Mouse (Mus musculus) CH12.LX (cell line): ENCODE data around the gene Ndufa4l2. TPM values are rescaled to one million over a fixed set of nuclear protein-coding genes. Genes with fewer than 3 reads are reported as not detected.

Source experiments
- DNase-seq: peaks from one replicate; pipeline ENCODE4 v3.0.0-alpha.2; 2013; ENCODE audit errors: extremely low read depth
- H3K27ac ChIP-seq: 2 replicates; pipeline ENCODE4 v1.5.1; 2012; ENCODE audit warnings: low read depth, mild to moderate bottlenecking, control low read depth, moderate library complexity; ENCODE audit not compliant: insufficient read depth
- H3K27me3 ChIP-seq: replicated peaks from 2 replicates; pipeline ENCODE3; 2012; ENCODE audit warnings: inconsistent platforms
- H3K36me3 ChIP-seq, 2 experiments: replicated peaks in 1 of 2; 2 replicates each; pipeline versions ENCODE3 to v1.6.1; 2012; ENCODE audit warnings: inconsistent platforms in 1 of 2, low read length in 1 of 2, mild to moderate bottlenecking in 1 of 2, mixed read lengths in 1 of 2, moderate library complexity in 1 of 2; ENCODE audit not compliant: control insufficient read depth in 1 of 2, insufficient read depth in 1 of 2
- H3K4me1 ChIP-seq, 2 experiments: 2 replicates each; pipeline ENCODE4 v1.6.1; 2012; ENCODE audit warnings: inconsistent platforms in 1 of 2, moderate library complexity in 1 of 2; ENCODE audit not compliant: insufficient read depth in 2 of 2, control insufficient read depth in 1 of 2
- H3K4me2 ChIP-seq: 2 replicates; pipeline ENCODE4 v1.6.1; 2012; ENCODE audit warnings: low read depth, mild to moderate bottlenecking, control low read depth; ENCODE audit not compliant: poor library complexity, insufficient read depth, severe bottlenecking
- H3K4me3 ChIP-seq, 3 experiments: fragments of 150-350 bp in 1 of 3; sonication (generic) in 1 of 3; replicated peaks in 1 of 3; 2 replicates each; pipeline versions ENCODE3 to v1.5.1; 2011 to 2012; ENCODE audit warnings: low read depth in 2 of 3, low read length in 2 of 3, mild to moderate bottlenecking in 2 of 3, moderate library complexity in 2 of 3, control low read depth in 1 of 3, improper control_type of control experiment in 1 of 3, inconsistent platforms in 1 of 3, mixed read lengths in 1 of 3; ENCODE audit not compliant: poor library complexity in 1 of 3
- H3K79me2 ChIP-seq: replicated peaks from 2 replicates; pipeline ENCODE4 v1.6.1; 2012; ENCODE audit warnings: mild to moderate bottlenecking, moderate library complexity; ENCODE audit not compliant: control insufficient read depth, poor library complexity, insufficient read depth, severe bottlenecking; ENCODE audit errors: extremely low read depth
- H3K9ac ChIP-seq: 2 replicates; pipeline ENCODE4 v1.6.1; 2012; ENCODE audit warnings: low read depth, mild to moderate bottlenecking, control low read depth, moderate library complexity; ENCODE audit not compliant: insufficient read depth
- H3K9me3 ChIP-seq: replicated peaks from 2 replicates; pipeline ENCODE3; 2012; ENCODE audit warnings: low read length, inconsistent platforms, mixed read lengths
- BHLHE40 ChIP-seq: IDR thresholded peaks from 2 replicates; pipeline ENCODE4 v1.6.1; 2011; ENCODE audit warnings: mild to moderate bottlenecking, low read depth, low read length, improper control_type of control experiment
- CHD1 ChIP-seq: IDR thresholded peaks from 2 replicates; pipeline ENCODE4 v1.6.1; 2012; ENCODE audit warnings: low read depth, low read length, improper control_type of control experiment, inconsistent platforms
- CHD2 ChIP-seq: IDR thresholded peaks from 2 replicates; pipeline ENCODE4 v1.6.1; 2011; ENCODE audit warnings: low read length, improper control_type of control experiment
- CTCF ChIP-seq, 2 experiments: IDR thresholded peaks in 1 of 2; conservative IDR thresholded peaks in 1 of 2; 2 replicates each; pipeline ENCODE4 v1.5.1; 2011 to 2012; ENCODE audit warnings: low read depth in 2 of 2, low read length in 2 of 2, improper control_type of control experiment in 1 of 2, inconsistent platforms in 1 of 2, mild to moderate bottlenecking in 1 of 2, moderate library complexity in 1 of 2
- E2F4 ChIP-seq: IDR thresholded peaks from 2 replicates; pipeline ENCODE4 v1.6.1; 2011; ENCODE audit warnings: low read depth, low read length, improper control_type of control experiment; ENCODE audit not compliant: insufficient replicate concordance
- ELF1 ChIP-seq: IDR thresholded peaks from 2 replicates; pipeline ENCODE4 v1.6.1; 2014; ENCODE audit warnings: low read depth, mild to moderate bottlenecking, inconsistent platforms, low read length, improper control_type of control experiment
- ETS1 ChIP-seq: conservative IDR thresholded peaks from 2 replicates; pipeline ENCODE4 v1.6.1; 2012; ENCODE audit warnings: low read depth, mild to moderate bottlenecking, inconsistent platforms, low read length, improper control_type of control experiment, moderate library complexity
- HCFC1 ChIP-seq: IDR thresholded peaks from 2 replicates; pipeline ENCODE4 v1.6.1; 2012; ENCODE audit warnings: low read depth, mild to moderate bottlenecking, inconsistent platforms, low read length, improper control_type of control experiment
- IRF4 ChIP-seq: IDR thresholded peaks from 2 replicates; pipeline ENCODE4 v1.6.1; 2014; ENCODE audit warnings: low read depth, mild to moderate bottlenecking, inconsistent platforms, low read length, improper control_type of control experiment
- JUN ChIP-seq: IDR thresholded peaks from 2 replicates; pipeline ENCODE4 v1.6.1; 2011; ENCODE audit warnings: low read depth, mild to moderate bottlenecking, low read length, improper control_type of control experiment, moderate library complexity; ENCODE audit not compliant: insufficient read depth
- JUND ChIP-seq: conservative IDR thresholded peaks from 2 replicates; pipeline ENCODE4 v1.6.1; 2011; ENCODE audit warnings: low read depth, low read length, improper control_type of control experiment
- KAT2A ChIP-seq: IDR thresholded peaks from 2 replicates; pipeline ENCODE4 v1.6.1; 2012; ENCODE audit warnings: low read length, improper control_type of control experiment, inconsistent platforms; ENCODE audit not compliant: insufficient replicate concordance
- MAFK ChIP-seq: IDR thresholded peaks from 2 replicates; pipeline ENCODE4 v1.6.1; 2011; ENCODE audit warnings: low read length, improper control_type of control experiment; ENCODE audit not compliant: insufficient replicate concordance
- MAZ ChIP-seq: IDR thresholded peaks from 2 replicates; pipeline ENCODE4 v1.6.1; 2012; ENCODE audit warnings: low read depth, mild to moderate bottlenecking, inconsistent platforms, low read length, improper control_type of control experiment, moderate library complexity
- MXI1 ChIP-seq: IDR thresholded peaks from 2 replicates; pipeline ENCODE4 v1.6.1; 2011; ENCODE audit warnings: mild to moderate bottlenecking, low read depth, low read length, improper control_type of control experiment
- NELFE ChIP-seq: IDR thresholded peaks from 2 replicates; pipeline ENCODE4 v1.6.1; 2011; ENCODE audit warnings: low read depth, low read length, improper control_type of control experiment
- PAX5 ChIP-seq: IDR thresholded peaks from 2 replicates; pipeline ENCODE4 v1.6.1; 2012; ENCODE audit warnings: low read length, inconsistent platforms, mixed read lengths
- POLR2A ChIP-seq: IDR thresholded peaks from 2 replicates; pipeline ENCODE4 v1.6.1; 2011; ENCODE audit warnings: low read depth, mild to moderate bottlenecking, improper control_type of control experiment, low read length
- POLR2AphosphoS2 ChIP-seq: IDR thresholded peaks from 2 replicates; pipeline ENCODE4 v1.6.1; 2011; ENCODE audit warnings: low read depth, low read length, improper control_type of control experiment
- RAD21 ChIP-seq: IDR thresholded peaks from 2 replicates; pipeline ENCODE4 v1.6.1; 2011; ENCODE audit warnings: low read depth, mild to moderate bottlenecking, low read length, improper control_type of control experiment, moderate library complexity
- RCOR1 ChIP-seq: conservative IDR thresholded peaks from 2 replicates; pipeline ENCODE4 v1.6.1; 2012; ENCODE audit warnings: low read depth, mild to moderate bottlenecking, inconsistent platforms, low read length, improper control_type of control experiment
- SMC3 ChIP-seq: IDR thresholded peaks from 2 replicates; pipeline ENCODE4 v1.6.1; 2011; ENCODE audit warnings: low read depth, low read length, improper control_type of control experiment
- TBP ChIP-seq: conservative IDR thresholded peaks from 2 replicates; pipeline ENCODE4 v1.6.1; 2011; ENCODE audit warnings: low read depth, low read length, improper control_type of control experiment
- UBTF ChIP-seq: IDR thresholded peaks from 2 replicates; pipeline ENCODE4 v1.6.1; 2012; ENCODE audit warnings: low read depth, mild to moderate bottlenecking, inconsistent platforms, low read length, improper control_type of control experiment, moderate library complexity
- USF1 ChIP-seq: IDR thresholded peaks from 2 replicates; pipeline ENCODE4 v1.6.1; 2014; ENCODE audit warnings: low read depth, mild to moderate bottlenecking, inconsistent platforms, low read length, improper control_type of control experiment
- USF2 ChIP-seq: conservative IDR thresholded peaks from 2 replicates; pipeline ENCODE4 v1.6.1; 2011; ENCODE audit warnings: low read depth, low read length, improper control_type of control experiment
- ZC3H11A ChIP-seq: IDR thresholded peaks from 2 replicates; pipeline ENCODE4 v1.6.1; 2012; ENCODE audit warnings: low read depth, mild to moderate bottlenecking, inconsistent platforms, low read length, improper control_type of control experiment
- ZMIZ1 ChIP-seq: IDR thresholded peaks from 2 replicates; pipeline ENCODE4 v1.6.1; 2012; ENCODE audit warnings: low read depth, mild to moderate bottlenecking, inconsistent platforms, low read length, improper control_type of control experiment
- ZNF384 ChIP-seq: IDR thresholded peaks from 2 replicates; pipeline ENCODE4 v1.6.1; 2012; ENCODE audit warnings: low read depth, low read length, improper control_type of control experiment, inconsistent platforms
- dilution Hi-C: fragments of 300-500 bp; cut with MboI; formaldehyde crosslinking; loops from 2 replicates; pipeline ENCODE4 v1.14.3; 2020; ENCODE audit warnings: low sequenced_read_pairs; ENCODE audit not compliant: extremely low pct_unique_long_range_greater_than_20kb, extremely low pct_ligation_motif_present
- in situ Hi-C: fragments of 300-500 bp; cut with MboI; formaldehyde crosslinking; loops from 3 replicates; pipeline ENCODE4 v1.14.3; 2019; ENCODE audit warnings: low sequenced_read_pairs, low pct_ligation_motif_present, low pct_unique_long_range_greater_than_20kb, mixed read lengths
- polyA plus RNA-seq: library from polyadenylated mRNA; unstranded; fragments of >175 nt; gene quantifications from 2 replicates; pipeline ENCODE4 v1.2.1, GENCODE M21; 2012; ENCODE audit warnings: low read depth; ENCODE audit not compliant: insufficient read length
- total RNA-seq, 2 experiments: library from RNA; depleted of rRNA; stranded (reverse); fragments of 300-350 nt in 1 of 2; fragments of >200 nt in 1 of 2; gene quantifications; 2 replicates each; pipeline ENCODE4 v1.2.3; 2012 to 2014

Ndufa4l2 gene
- total and polyA plus RNA-seq, 3 experiments: 0.47 TPM; not detected in 2

- peak overlapping the region in 2 of 3 experiments; percentile 59 to 67 for H3K4me3 ChIP-seq
- H3K4me2 ChIP-seq: peak overlapping the region; percentile 86
- peaks cover 17% of the 10 kb centered on the region for H3K27me3 ChIP-seq
- peak; percentile 18 for DNase-seq
- peak overlapping the region; percentile 88 for H3K27ac ChIP-seq
- H3K36me3 ChIP-seq: peaks cover 0 to 10% of the 10 kb centered on the region in 2 experiments
- H3K9me3 ChIP-seq: no peaks in the 10 kb centered on the region
- no peaks in the 10 kb centered on the region for H3K79me2 ChIP-seq
- TF ChIP-seq POLR2AphosphoS2 (no peak), ETS1 (no peak), PAX5 (no peak), JUN (no peak), POLR2A (no peak), ZNF384 (no peak), CTCF (conservative IDR thresholded peaks at IDR 0.05 in 1 of 2, IDR thresholded peaks at IDR 0.05 in 1 of 2; ENCODE audit: low read depth in 2 of 2, low read length in 2 of 2) (no peak), IRF4 (no peak), RAD21 (no peak), ZMIZ1 (no peak), ZC3H11A (no peak), E2F4 (no peak), HCFC1 (no peak), USF2 (no peak), RCOR1 (no peak), USF1 (no peak), JUND (no peak), CHD1 (no peak), MAFK (no peak), NELFE (no peak)
- in situ Hi-C loops (no loop called here), dilution Hi-C loops (no loop called here)
- H3K9ac ChIP-seq: peak overlapping the region; percentile 86; the same call in 1 of the 2 replicates
- H3K4me1 ChIP-seq: peaks cover 26 to 56% of the 10 kb centered on the region in 2 experiments
Measured at GRCm38 (mm10) chr10:127510895-127511617, 3.7 kb upstream of the Ndufa4l2 start.

- Histone ChIP-seq H3K36me3 (peaks cover 3 to 17% of the 10 kb centered on the region in 2 experiments), H3K4me3 (peak overlapping the region; percentile 55 to 67 (median 59)), H3K9me3 (no peaks in the 10 kb centered on the region), H3K27me3 (peaks cover 17% of the 10 kb centered on the region), H3K79me2 (no peaks in the 10 kb centered on the region), H3K9ac (peak overlapping the region; percentile 86), H3K4me1 (peaks cover 29 to 62% of the 10 kb centered on the region in 2 experiments), H3K27ac (peak overlapping the region; percentile 88), H3K4me2 (peak overlapping the region; percentile 86)
- in situ Hi-C loops (no loop called here), dilution Hi-C loops (no loop called here)
- DNase-seq: peak; percentile 85
- no peak for TF ChIP-seq ZNF384
- TF ChIP-seq ZC3H11A: no peak
- no peak for TF ChIP-seq TBP
- peak; percentile 72 for TF ChIP-seq BHLHE40
- no peak for TF ChIP-seq E2F4
- 0 out of 2 replicates have a peak, but pooled peaks have one; percentile 33 for TF ChIP-seq MXI1
- TF ChIP-seq CHD2: no peak
- no peak for TF ChIP-seq USF1
- no peak for TF ChIP-seq KAT2A
- no peak for TF ChIP-seq ELF1
- TF ChIP-seq NELFE: peak; percentile 26; the same call in 1 of the 2 replicates
- no peak for TF ChIP-seq RAD21
- no peak for TF ChIP-seq SMC3
- no peak; the same call in 1 of the 2 replicates for TF ChIP-seq UBTF
- no peak for TF ChIP-seq POLR2AphosphoS2
- peak; percentile 31 for TF ChIP-seq ETS1
- no peak for TF ChIP-seq JUN
- no peak for TF ChIP-seq MAZ
Measured at GRCm38 (mm10) chr10:127511634-127512306, 3.0 kb upstream of the Ndufa4l2 start.
